Mouse (Mus musculus): ENCODE data around the gene Ucp3. TPM values are rescaled to one million over a fixed set of nuclear protein-coding genes. Genes with fewer than 3 reads are reported as not detected.
A peak's percentile ranks its signal among the peaks of the same experiment; 100 is the strongest.

The Ucp3 gene
- polyA plus RNA-seq, 1 experiment: not detected

DNA sequence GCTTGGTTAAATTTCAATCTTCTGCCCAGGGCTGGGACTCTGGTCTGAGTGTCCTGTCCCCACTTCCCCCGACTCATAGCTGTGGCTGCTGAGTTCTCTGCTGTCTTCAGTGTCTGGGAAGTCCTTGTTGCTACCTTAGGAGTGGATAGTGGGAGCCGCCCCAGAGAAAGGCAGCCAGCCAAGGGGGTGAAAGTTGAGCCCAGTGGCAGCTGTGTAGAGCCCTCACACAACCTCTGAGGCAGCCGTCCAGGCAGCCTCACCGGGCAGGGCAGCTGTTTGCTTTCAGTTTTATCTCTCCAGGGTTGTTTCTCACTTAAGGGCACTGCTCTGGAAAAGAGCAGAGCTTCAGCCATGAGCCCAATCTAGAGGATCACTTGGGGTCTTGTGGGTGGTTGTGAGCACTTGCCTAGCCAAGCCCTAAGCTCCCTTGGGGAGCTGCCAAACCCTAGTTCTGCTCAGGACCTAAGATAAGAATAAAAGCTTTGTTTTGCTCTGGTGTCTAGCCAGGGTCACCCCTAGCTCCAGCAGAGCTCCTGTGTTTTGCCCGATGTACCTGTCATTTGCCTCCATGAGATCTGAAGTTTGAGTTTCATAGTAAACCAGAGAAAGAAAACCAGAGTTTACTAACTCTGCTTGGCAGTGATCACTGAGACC is 7.0 kb upstream of the Ucp3 start:
- Histone ChIP-seq H3K4me3 (ENCODE audit: insufficient read depth, poor library complexity, severe bottlenecking) (no peak overlapping the region), H3ac (ENCODE audit: control insufficient read depth, insufficient read length, low read depth) (peak overlapping the region; percentile 6), H3K79me2 (ENCODE audit: control insufficient read depth, insufficient read depth) (no peaks in the 10 kb centered on the region), H3K27me3 (ENCODE audit: control insufficient read depth, insufficient read depth, insufficient read length) (no peaks in the 10 kb centered on the region), H3K79me3 (ENCODE audit: low read depth) (no peaks in the 10 kb centered on the region), H3K36me3 (ENCODE audit: control insufficient read depth, insufficient read depth) (no peaks in the 10 kb centered on the region)
- no peak for TF ChIP-seq CEBPB (IDR thresholded peaks at IDR 0.05; ENCODE audit: low read depth)
- peak; percentile 74 for TF ChIP-seq MYOD1 (IDR thresholded peaks at IDR 0.05; ENCODE audit: control insufficient read depth, insufficient read length, low read depth)

- H3K27me3 ChIP-seq (ENCODE audit: control insufficient read depth, insufficient read depth, insufficient read length): no peaks in the 10 kb centered on the region
- no peak overlapping the region for H3K4me3 ChIP-seq (ENCODE audit: insufficient read depth, poor library complexity, severe bottlenecking)
- no peaks in the 10 kb centered on the region for H3K36me3 ChIP-seq (ENCODE audit: control insufficient read depth, insufficient read depth)
- H3K79me3 ChIP-seq (ENCODE audit: low read depth): no peaks in the 10 kb centered on the region
- no peak overlapping the region for H3ac ChIP-seq (ENCODE audit: control insufficient read depth, insufficient read length, low read depth)
- H3K79me2 ChIP-seq (ENCODE audit: control insufficient read depth, insufficient read depth): no peaks in the 10 kb centered on the region
- TF ChIP-seq CTCF (IDR thresholded peaks at IDR 0.05; ENCODE audit: control insufficient read depth, insufficient read depth, insufficient read length) (no peak), MAX (IDR thresholded peaks at IDR 0.05) (no peak), MYOG (IDR thresholded peaks at IDR 0.05; ENCODE audit: control insufficient read depth, extremely low read depth, insufficient read length) (no peak), CEBPB (IDR thresholded peaks at IDR 0.05; ENCODE audit: low read depth) (no peak), MYOD1 (IDR thresholded peaks at IDR 0.05; ENCODE audit: control insufficient read depth, insufficient read length, low read depth) (no peak), FOSL1 (IDR thresholded peaks at IDR 0.05; ENCODE audit: insufficient read depth, low read length, poor library complexity, severe bottlenecking) (no peak), USF1 (IDR thresholded peaks at IDR 0.05; ENCODE audit: low read depth) (no peak)
Observed at GRCm38 (mm10) chr7:100466781-100467510, 5.8 kb upstream of the Ucp3 start.

DNA sequence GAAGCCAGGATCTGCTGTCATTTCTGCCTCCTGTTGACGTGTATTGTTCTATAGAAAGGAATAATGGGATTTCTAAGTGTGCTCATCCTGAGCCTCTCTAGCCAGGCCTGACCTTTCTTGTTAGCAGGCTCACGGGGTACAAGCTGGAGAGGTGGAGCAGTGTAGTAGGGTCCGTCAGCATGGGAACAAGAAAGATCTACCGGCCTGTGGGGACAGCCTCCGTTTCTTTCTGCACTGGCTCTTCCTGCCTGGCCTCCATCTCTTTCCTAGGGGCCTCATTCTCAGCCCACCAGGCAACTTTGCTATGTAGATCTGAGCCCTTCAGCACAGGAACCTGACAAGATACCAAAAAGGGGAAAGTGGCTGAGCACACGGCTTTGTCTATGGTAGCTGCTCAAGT is 4.0 kb upstream of the Ucp3 start:
- H3ac ChIP-seq (ENCODE audit: control insufficient read depth, insufficient read length, low read depth): no peak overlapping the region
- no peak overlapping the region for H3K4me3 ChIP-seq (ENCODE audit: insufficient read depth, poor library complexity, severe bottlenecking)
- no peaks in the 10 kb centered on the region for H3K79me2 ChIP-seq (ENCODE audit: control insufficient read depth, insufficient read depth)
- no peak for TF ChIP-seq MYOD1 (IDR thresholded peaks at IDR 0.05; ENCODE audit: control insufficient read depth, insufficient read length, low read depth)
- no peak for TF ChIP-seq CEBPB (IDR thresholded peaks at IDR 0.05; ENCODE audit: low read depth)
- no peak for TF ChIP-seq MAX (IDR thresholded peaks at IDR 0.05)
- TF ChIP-seq MYOG (IDR thresholded peaks at IDR 0.05; ENCODE audit: control insufficient read depth, extremely low read depth, insufficient read length): no peak
- TF ChIP-seq CTCF (IDR thresholded peaks at IDR 0.05; ENCODE audit: control insufficient read depth, insufficient read depth, insufficient read length): no peak
- TF ChIP-seq FOSL1 (IDR thresholded peaks at IDR 0.05; ENCODE audit: insufficient read depth, low read length, poor library complexity, severe bottlenecking): no peak
- no peak for TF ChIP-seq USF1 (IDR thresholded peaks at IDR 0.05; ENCODE audit: low read depth)
- H3K79me3 ChIP-seq (ENCODE audit: low read depth): no peaks in the 10 kb centered on the region
- no peaks in the 10 kb centered on the region for H3K36me3 ChIP-seq (ENCODE audit: control insufficient read depth, insufficient read depth)
- no peaks in the 10 kb centered on the region for H3K27me3 ChIP-seq (ENCODE audit: control insufficient read depth, insufficient read depth, insufficient read length)

DNA sequence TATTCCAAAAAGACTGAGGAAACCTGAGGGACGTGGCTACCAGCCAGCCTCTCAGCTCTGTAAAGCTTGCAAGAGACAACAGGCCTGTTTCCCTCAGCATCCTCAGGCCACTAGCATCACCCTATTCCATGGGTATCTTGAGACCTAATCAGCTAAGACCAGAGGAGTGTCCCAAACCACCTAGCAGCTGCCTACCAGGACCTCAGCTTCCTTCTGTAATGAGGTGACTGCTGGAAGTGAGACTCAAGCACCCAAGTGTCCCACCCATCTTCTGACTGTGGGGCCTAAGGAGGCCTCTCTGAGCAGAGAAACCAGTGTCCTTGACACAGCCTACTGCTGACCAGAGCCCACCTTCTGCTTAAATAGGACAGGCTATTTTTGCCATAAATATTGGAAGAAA is 3.3 kb upstream of the Ucp3 start:
- Histone ChIP-seq H3K79me2 (ENCODE audit: control insufficient read depth, insufficient read depth) (no peaks in the 10 kb centered on the region), H3K4me3 (ENCODE audit: insufficient read depth, poor library complexity, severe bottlenecking) (no peak overlapping the region), H3K79me3 (ENCODE audit: low read depth) (no peaks in the 10 kb centered on the region), H3K36me3 (ENCODE audit: control insufficient read depth, insufficient read depth) (no peaks in the 10 kb centered on the region), H3ac (ENCODE audit: control insufficient read depth, insufficient read length, low read depth) (no peak overlapping the region), H3K27me3 (ENCODE audit: control insufficient read depth, insufficient read depth, insufficient read length) (no peaks in the 10 kb centered on the region)
- TF ChIP-seq CEBPB (IDR thresholded peaks at IDR 0.05; ENCODE audit: low read depth) (no peak), MYOD1 (IDR thresholded peaks at IDR 0.05; ENCODE audit: control insufficient read depth, insufficient read length, low read depth) (no peak), FOSL1 (IDR thresholded peaks at IDR 0.05; ENCODE audit: insufficient read depth, low read length, poor library complexity, severe bottlenecking) (no peak), MAX (IDR thresholded peaks at IDR 0.05) (no peak), MYOG (IDR thresholded peaks at IDR 0.05; ENCODE audit: control insufficient read depth, extremely low read depth, insufficient read length) (no peak), USF1 (IDR thresholded peaks at IDR 0.05; ENCODE audit: low read depth) (no peak), CTCF (IDR thresholded peaks at IDR 0.05; ENCODE audit: control insufficient read depth, insufficient read depth, insufficient read length) (no peak)

GRCm38 (mm10) chr7:100470796-100471406 is 1.9 kb upstream of the Ucp3 start:
- Histone ChIP-seq H3K4me3 (ENCODE audit: insufficient read depth, poor library complexity, severe bottlenecking) (no peak overlapping the region), H3K27me3 (ENCODE audit: control insufficient read depth, insufficient read depth, insufficient read length) (no peaks in the 10 kb centered on the region), H3K79me3 (ENCODE audit: low read depth) (no peaks in the 10 kb centered on the region), H3K79me2 (ENCODE audit: control insufficient read depth, insufficient read depth) (no peaks in the 10 kb centered on the region), H3K36me3 (ENCODE audit: control insufficient read depth, insufficient read depth) (no peaks in the 10 kb centered on the region), H3ac (ENCODE audit: control insufficient read depth, insufficient read length, low read depth) (no peak overlapping the region)
- TF ChIP-seq MYOD1 (IDR thresholded peaks at IDR 0.05; ENCODE audit: control insufficient read depth, insufficient read length, low read depth): no peak
- no peak for TF ChIP-seq USF1 (IDR thresholded peaks at IDR 0.05; ENCODE audit: low read depth)
- TF ChIP-seq MYOG (IDR thresholded peaks at IDR 0.05; ENCODE audit: control insufficient read depth, extremely low read depth, insufficient read length): no peak
- TF ChIP-seq CTCF (IDR thresholded peaks at IDR 0.05; ENCODE audit: control insufficient read depth, insufficient read depth, insufficient read length): no peak
- TF ChIP-seq FOSL1 (IDR thresholded peaks at IDR 0.05; ENCODE audit: insufficient read depth, low read length, poor library complexity, severe bottlenecking): no peak
- TF ChIP-seq CEBPB (IDR thresholded peaks at IDR 0.05; ENCODE audit: low read depth): no peak
- no peak for TF ChIP-seq MAX (IDR thresholded peaks at IDR 0.05)
